In genomic region chr7:144914948-144915750, GRCm38 (mm10) we compare ENCODE assay signal across 8 mouse cellular contexts. TPM values are rescaled to one million over a fixed set of nuclear protein-coding genes. Genes with fewer than 3 reads are reported as not detected.
DNase-seq lines count a peak whose midpoint lies in the region; ATAC-seq and TF ChIP-seq lines count a peak whose summit lies in the region.

Gene LTO1, plus strand, starts transcription at chr7:144915100.

- no peaks in the 10 kb centered on the region for H3K4me1 ChIP-seq in bone marrow, adult 2 months (ENCODE audit: control insufficient read depth, insufficient read depth, low read length)
- peaks cover 12% of the 10 kb centered on the region for H3K4me1 ChIP-seq in embryonic facial prominence, embryonic 15.5 days
- H3K4me1 ChIP-seq in kidney, embryonic 14.5 days (ENCODE audit: control insufficient read depth, insufficient read depth, low read length) = peaks cover 8% of the 10 kb centered on the region
- peaks cover 7% of the 10 kb centered on the region for H3K4me1 ChIP-seq in liver, adult 2 months (ENCODE audit: control insufficient read depth, insufficient read depth, low read length)

- ATAC-seq in embryonic facial prominence, embryonic 15.5 days (ENCODE audit: insufficient number of reproducible peaks, low FRiP score, low TSS enrichment, low read depth) = peak; percentile 91
- ATAC-seq in kidney, embryonic 14.5 days (ENCODE audit: low FRiP score, low TSS enrichment) = peak; percentile 92

- peak; percentile 64; the same call in 1 of the 2 replicates for TF ChIP-seq POLR2A in bone marrow, adult 2 months (IDR thresholded peaks at IDR 0.05; ENCODE audit: borderline replicate concordance, control insufficient read depth, low read depth, low read length)
- 0 out of 2 replicates have a peak, but pooled peaks have one; percentile 35 for TF ChIP-seq POLR2A in liver, adult 2 months (IDR thresholded peaks at IDR 0.05; ENCODE audit: extremely low read depth, insufficient read depth, low read length)
- TF ChIP-seq POLR2A in myocyte (IDR thresholded peaks at IDR 0.05; ENCODE audit: insufficient read length, low read depth) = peak; percentile 60

- WGBS in bone marrow, adult 2 months = under 1% methylated on average over 55 of the region's 55 CpGs
- under 1% methylated on average over 55 of the region's 55 CpGs for WGBS in embryonic facial prominence, embryonic 15.5 days
- under 1% methylated on average over 55 of the region's 55 CpGs for WGBS in kidney, embryonic 14.5 days
- WGBS in liver, adult 2 months = 2% methylated on average over 55 of the region's 55 CpGs

- H3K4me2 ChIP-seq in embryonic facial prominence, embryonic 15.5 days (replicated peaks) = peak within 1 kb of the TSS; percentile 94
- peak within 1 kb of the TSS; percentile 74 for H3K4me2 ChIP-seq in kidney, embryonic 14.5 days (replicated peaks; ENCODE audit: low read depth, low read length)
- H3K4me2 ChIP-seq in myocyte (ENCODE audit: low read depth) = peak within 1 kb of the TSS; percentile 92

- peak within 1 kb of the TSS; percentile 82 for H3K27ac ChIP-seq in bone marrow, adult 2 months (ENCODE audit: control insufficient read depth, insufficient read depth, low read depth, low read length, poor library complexity)
- peak within 1 kb of the TSS; percentile 74 for H3K27ac ChIP-seq in embryonic facial prominence, embryonic 15.5 days (replicated peaks)
- H3K27ac ChIP-seq in kidney, embryonic 14.5 days (ENCODE audit: low read depth, low read length) = peak within 1 kb of the TSS; percentile 18; the same call in 1 of the 2 replicates
- peak within 1 kb of the TSS; percentile 42 for H3K27ac ChIP-seq in liver, adult 2 months (replicated peaks; ENCODE audit: insufficient read depth, low read depth, low read length)

- H3K27me3 ChIP-seq in embryonic facial prominence, embryonic 15.5 days = no peaks in the 10 kb centered on the region
- H3K27me3 ChIP-seq in kidney, embryonic 14.5 days (ENCODE audit: control insufficient read depth, insufficient read depth, low read length) = no peaks in the 10 kb centered on the region
- H3K27me3 ChIP-seq in liver, adult 2 months (ENCODE audit: control insufficient read depth, insufficient read depth, low read length) = no peaks in the 10 kb centered on the region
- no peaks in the 10 kb centered on the region for H3K27me3 ChIP-seq in myocyte (ENCODE audit: control insufficient read depth, insufficient read depth, insufficient read length)
- H3K27me3 ChIP-seq in splenic B cell, adult 2 months (ENCODE audit: control insufficient read depth, insufficient read depth, low read length, poor library complexity, severe bottlenecking) = no peaks in the 10 kb centered on the region

- no peaks in the 10 kb centered on the region for H3K9me3 ChIP-seq in embryonic facial prominence, embryonic 15.5 days (replicated peaks)
- H3K9me3 ChIP-seq in kidney, embryonic 14.5 days (ENCODE audit: control insufficient read depth, low read length) = no peaks in the 10 kb centered on the region

- DNase-seq in B cell, adult 2 months = peak; percentile 94 to 95
- peak; percentile 91 for DNase-seq in heart, adult 8-10 months (ENCODE audit: low spot score)
- DNase-seq in liver, adult 2 months (ENCODE audit: extremely low read depth, low read depth, low spot score) = peak; percentile 83
- DNase-seq in splenic B cell, adult 2 months (ENCODE audit: low read depth, low spot score) = peak; percentile 95

- peak within 1 kb of the TSS; percentile 74 for H3K9ac ChIP-seq in embryonic facial prominence, embryonic 15.5 days
- H3K9ac ChIP-seq in kidney, embryonic 14.5 days (ENCODE audit: low read depth, low read length) = peak within 1 kb of the TSS; percentile 75
- H3K9ac ChIP-seq in liver, adult 2 months (ENCODE audit: low read depth, low read length) = peak within 1 kb of the TSS; percentile 81

- H3K4me3 ChIP-seq in bone marrow, adult 2 months (replicated peaks; ENCODE audit: control insufficient read depth, low read depth, low read length) = peak within 1 kb of the TSS; percentile 97
- H3K4me3 ChIP-seq in embryonic facial prominence, embryonic 15.5 days (replicated peaks) = peak within 1 kb of the TSS; percentile 68
- peak within 1 kb of the TSS; percentile 65 for H3K4me3 ChIP-seq in kidney, embryonic 14.5 days (ENCODE audit: low read length)
- peak within 1 kb of the TSS; percentile 86 for H3K4me3 ChIP-seq in liver, adult 2 months (ENCODE audit: insufficient read depth, low read depth, low read length)
- peak within 1 kb of the TSS; percentile 79 for H3K4me3 ChIP-seq in myocyte

- no peak for TF ChIP-seq CTCF in bone marrow, adult 2 months (IDR thresholded peaks at IDR 0.05; ENCODE audit: control insufficient read depth, insufficient read depth, low read length)
- no peak for TF ChIP-seq CTCF in liver, adult 2 months (IDR thresholded peaks at IDR 0.05; ENCODE audit: low read depth, low read length)

- peaks cover 7% of the 10 kb centered on the region; the same call in 1 of the 2 replicates for H3K79me2 ChIP-seq in liver, adult 2 months (ENCODE audit: control insufficient read depth, insufficient read depth, low read length)
- H3K79me2 ChIP-seq in myocyte (ENCODE audit: control insufficient read depth, insufficient read depth) = peaks cover 12% of the 10 kb centered on the region

- peaks cover 29% of the 10 kb centered on the region for H3K36me3 ChIP-seq in embryonic facial prominence, embryonic 15.5 days
- peaks cover 19% of the 10 kb centered on the region; the same call in 1 of the 2 replicates for H3K36me3 ChIP-seq in kidney, embryonic 14.5 days (ENCODE audit: control insufficient read depth, insufficient read depth, low read length)
- 0 out of 2 replicates have a peak, but pooled peaks cover 2% of the 10 kb centered on the region for H3K36me3 ChIP-seq in liver, adult 2 months (ENCODE audit: control insufficient read depth, insufficient read depth, low read length)
- peaks cover 7% of the 10 kb centered on the region for H3K36me3 ChIP-seq in myocyte (ENCODE audit: control insufficient read depth, insufficient read depth)
- no peaks in the 10 kb centered on the region; the same call in 1 of the 2 replicates for H3K36me3 ChIP-seq in splenic B cell, adult 2 months (ENCODE audit: control insufficient read depth, insufficient read depth, low read length, poor library complexity, severe bottlenecking)

- peak within 1 kb of the TSS; percentile 78 for H3ac ChIP-seq in myocyte (ENCODE audit: control insufficient read depth, insufficient read length)

TF ChIP-seq in myocyte, 11 proteins besides CTCF, POLR2A, EP300 and RAD21:
- TF ChIP-seq TCF3 (IDR thresholded peaks at IDR 0.05; ENCODE audit: insufficient read length, low read depth) (no peak), MYOG (IDR thresholded peaks at IDR 0.05; ENCODE audit: control insufficient read depth in 1 of 3, insufficient read depth in 1 of 3, insufficient read length in 2 of 3, low read depth in 2 of 3) (peak in 2 of 3 experiments; percentile 49 to 74), USF1 (IDR thresholded peaks at IDR 0.05; ENCODE audit: low read depth) (no peak), MYOD1 (IDR thresholded peaks at IDR 0.05; ENCODE audit: control insufficient read depth in 1 of 3, insufficient read length in 2 of 3, low read depth in 2 of 3) (peak in 2 of 3 experiments; percentile 40 to 58), SRF (IDR thresholded peaks at IDR 0.05; ENCODE audit: control insufficient read depth, insufficient read length, low read depth) (no peak), POLR2AphosphoS2 (IDR thresholded peaks at IDR 0.05; ENCODE audit: insufficient read length, low read depth) (no peak), CEBPB (IDR thresholded peaks at IDR 0.05; ENCODE audit: insufficient read depth, poor library complexity, severe bottlenecking) (no peak), E2F4 (IDR thresholded peaks at IDR 0.05; ENCODE audit: insufficient read depth) (no peak)

RNA-seq across cellular contexts. Expression of gene LTO1, which starts in this region (rescaled TPM):
- 8.8 and 25.8 TPM in 2 replicates for polyA plus RNA-seq in bone marrow, adult 2 months (2011; ENCODE audit: insufficient read depth, insufficient read length, low replicate concordance, missing spikeins)
- polyA plus RNA-seq in embryonic facial prominence, embryonic 15.5 days (2015; fragmentation: Nextera tagmentation; extraction: Ambion mirVana) = 26.6 and 29.5 TPM in 2 replicates
- total RNA-seq in heart, adult 8-10 months (2022) = 10 to 100 TPM; 14.6 to 18.2 (median 17.4) TPM
- polyA plus RNA-seq in kidney, embryonic 14.5 days (2014; fragmentation: Nextera tagmentation; extraction: Ambion mirVana) = 19.2 and 20.3 TPM in 2 replicates
- total RNA-seq in liver, adult 2 months (2014; rRNA removed) = 8.9 and 10.6 TPM in 2 replicates
- polyA plus RNA-seq in liver, adult 2 months (2012; rRNA removed) = 10.1 and 11.2 TPM in 2 replicates
- polyA plus RNA-seq in myocyte (2012; fragmentation: generic; extraction: Trizol) = 15.4 TPM

Comparison
In these comparisons a context has a peak if more than half of its experiments do, and no peak if none do; other contexts are left out.
1. Peak in every context shown above with its lines: DNase-seq, ATAC-seq, H3K4me3 ChIP-seq and H3K27ac ChIP-seq.
2. H3K27ac ChIP-seq: peak in every context shown above with its lines; median percentile 82 in bone marrow, adult 2 months; 74 in embryonic facial prominence, embryonic 15.5 days; 42 in liver, adult 2 months; 18 in kidney, embryonic 14.5 days.